Mouse (Mus musculus) liver, embryonic 16.5 days (tissue): ENCODE results near the gene Map2k6. TPM values are rescaled to one million over a fixed set of nuclear protein-coding genes. Genes with fewer than 3 reads are reported as not detected.

Source experiments
- ATAC-seq: fragments of 200-750 bp; cut with Nextera tagmentation; 2 replicates; pipeline ENCODE4 v1.8.0; 2017; ENCODE audit warnings: low read depth, mild to moderate bottlenecking, moderate number of reproducible peaks, moderate library complexity
- H3K27ac ChIP-seq: fragments of 300-500 bp; sonication (generic); 2 replicates; pipeline ENCODE4 v1.5.1; 2014; ENCODE audit warnings: mild to moderate bottlenecking, low read length
- H3K27me3 ChIP-seq: fragments of 300-500 bp; sonication (generic); 2 replicates; pipeline ENCODE4 v1.6.1; 2014; ENCODE audit warnings: low read depth, low read length, mixed read lengths; ENCODE audit not compliant: control insufficient read depth, insufficient read depth
- H3K36me3 ChIP-seq: fragments of 300-500 bp; sonication (generic); 2 replicates; pipeline ENCODE4 v1.6.1; 2014; ENCODE audit warnings: mild to moderate bottlenecking; ENCODE audit not compliant: control insufficient read depth, insufficient read depth
- H3K4me1 ChIP-seq: fragments of 300-500 bp; sonication (generic); 2 replicates; pipeline ENCODE4 v1.6.1; 2014; ENCODE audit warnings: low read depth, low read length, mixed read lengths; ENCODE audit not compliant: control insufficient read depth
- H3K4me2 ChIP-seq: fragments of 300-500 bp; sonication (generic); 2 replicates; pipeline ENCODE4 v1.6.1; 2014; ENCODE audit warnings: low read depth, low read length, mixed read lengths
- H3K4me3 ChIP-seq: fragments of 300-500 bp; sonication (generic); 2 replicates; pipeline ENCODE4 v1.5.1; 2014; ENCODE audit warnings: low read depth, mild to moderate bottlenecking, low read length
- H3K9ac ChIP-seq: fragments of 300-500 bp; sonication (generic); 2 replicates; pipeline ENCODE4 v1.6.1; 2014; ENCODE audit warnings: low read depth, low read length
- H3K9me3 ChIP-seq: fragments of 300-500 bp; sonication (generic); replicated peaks from 2 replicates; pipeline ENCODE4 v1.6.1; 2016; ENCODE audit warnings: low read length; ENCODE audit not compliant: control insufficient read depth
- WGBS: fragments of 180-500 bp; shearing (Covaris S2); extraction: QIAGEN DNeasy Blood & Tissue Kit; methylation state at CpG from one replicate; pipeline ENCODE4 v1.1.7; 2014; ENCODE audit not compliant: insufficient replicate concordance; 5-methylcytosine and 5-hydroxymethylcytosine counted together
- polyA plus RNA-seq: library from polyadenylated mRNA; unstranded; fragments of >200 nt; fragmentation: Nextera tagmentation; extraction: Ambion mirVana; gene quantifications from 2 replicates; pipeline ENCODE4 v1.2.1, GENCODE M21; 2015

The Map2k6 gene
- polyA plus RNA-seq, 1 experiment from 2014 or later = 5.5 TPM

GRCm38 (mm10) chr11:110566307-110566706 is 167.4 kb downstream of the Map2k6 start:
- Histone ChIP-seq H3K9ac (no peak overlapping the region), H3K27me3 (no peaks in the 10 kb centered on the region), H3K9me3 (no peaks in the 10 kb centered on the region), H3K4me3 (no peak overlapping the region), H3K27ac (no peak overlapping the region), H3K4me2 (no peak overlapping the region), H3K36me3 (no peaks in the 10 kb centered on the region), H3K4me1 (no peaks in the 10 kb centered on the region)
- ATAC-seq = peak; percentile 16; the same call in 1 of the 2 replicates
- WGBS = 56% methylated on average over 7 of the region's 7 CpGs

DNA sequence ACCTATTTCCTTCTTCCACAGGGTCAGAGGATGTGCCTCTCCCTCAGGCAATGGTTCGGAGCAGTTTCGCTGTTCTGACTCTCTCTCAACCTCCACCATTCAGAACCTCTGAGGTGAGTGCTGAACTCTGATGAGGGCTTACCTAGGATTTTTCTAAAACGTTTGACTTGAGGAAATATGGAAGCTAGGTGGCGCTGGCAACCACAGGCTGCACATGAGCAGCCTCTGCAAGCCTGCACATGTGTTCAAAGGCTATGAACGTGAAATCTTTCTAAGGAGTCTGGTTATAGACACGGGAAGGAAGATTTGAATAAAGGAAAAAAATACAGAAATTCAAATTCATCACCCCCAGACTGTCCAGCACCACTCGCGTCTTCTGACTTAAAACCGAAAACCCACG is 173.6 kb downstream of the Map2k6 start:
- WGBS = 48% methylated on average over 10 of the region's 10 CpGs
- Histone ChIP-seq H3K9ac (no peak overlapping the region), H3K27me3 (no peaks in the 10 kb centered on the region), H3K4me2 (no peak overlapping the region), H3K4me3 (no peak overlapping the region), H3K36me3 (no peaks in the 10 kb centered on the region), H3K4me1 (no peaks in the 10 kb centered on the region), H3K9me3 (no peaks in the 10 kb centered on the region), H3K27ac (no peak overlapping the region)
- ATAC-seq = no peak

Other genes with a start within 250 kb of the Map2k6 start
- gene Abca9, start 230.9 kb upstream of the Map2k6 start, polyA plus RNA-seq = 1.3 and 1.5 TPM in 2 replicates
- gene Abca6, start 147.3 kb upstream of the Map2k6 start, polyA plus RNA-seq = 8.2 and 10.7 TPM in 2 replicates
- gene Abca5, start 61.4 kb upstream of the Map2k6 start, polyA plus RNA-seq = 0.81 and 0.99 TPM in 2 replicates